Mouse (Mus musculus): ENCODE data around the gene Zg16. TPM values are rescaled to one million over a fixed set of nuclear protein-coding genes. Genes with fewer than 3 reads are reported as not detected.
"Not testable (repeated sequence)": the region's sequence is repeated elsewhere in the genome, so short reads cannot be mapped to it uniquely, and the experiment has no call there.

Zg16 gene
- not detected in 2 replicates for polyA plus RNA-seq (2016; fragmentation: Nextera tagmentation; extraction: Ambion mirVana)

DNA sequence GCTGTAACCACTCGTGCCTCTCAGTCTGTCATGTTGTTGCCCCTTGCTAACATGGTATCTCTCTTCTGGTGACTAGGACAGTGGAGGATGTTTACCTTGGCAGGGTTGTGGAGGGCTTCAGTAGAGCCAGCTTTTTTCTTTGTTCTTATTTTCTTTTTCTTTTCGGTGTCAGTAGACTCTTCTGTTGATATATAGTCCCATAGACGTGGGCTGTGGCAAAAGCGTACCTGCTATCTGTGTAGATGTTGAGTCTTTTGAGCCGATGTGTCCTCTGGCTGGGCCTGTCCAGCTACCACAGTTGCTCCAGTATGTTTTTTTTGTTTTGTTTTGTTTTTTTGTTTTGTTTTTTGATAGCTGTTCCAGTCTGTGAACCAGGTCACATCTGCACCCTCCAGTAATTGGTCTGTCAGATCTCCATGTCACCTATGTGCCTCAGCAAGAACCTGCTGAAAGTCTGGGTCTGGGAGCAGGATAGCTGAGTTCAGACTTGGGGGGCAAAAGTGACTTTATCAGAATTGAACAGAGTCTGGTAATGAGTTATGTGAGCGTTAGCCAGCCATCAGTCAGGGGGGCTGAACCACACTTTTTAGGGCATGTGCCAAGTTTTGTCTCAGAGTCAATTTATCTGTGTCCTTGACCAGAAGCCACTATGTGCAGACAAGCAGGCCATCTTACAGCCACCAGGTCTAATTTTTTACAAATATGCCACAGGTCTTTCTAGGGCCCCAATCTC lies at the start of gene Zg16:
Gene Zg16, minus strand, starts transcription at position 51 of the 733 bp plus-strand sequence.
- H3K9me3 ChIP-seq; H3K4me3 ChIP-seq; H3K27ac ChIP-seq; H3K27me3 ChIP-seq (ENCODE audit: poor library complexity, severe bottlenecking); DNase-seq (ENCODE audit: extremely low spot score, low spot score); H3K36me3 ChIP-seq (replicated peaks): not testable (repeated sequence)
- H3K4me1 ChIP-seq, result peaks cover 37% of the 10 kb centered on the region
- 91% methylated on average over 6 of the region's 6 CpGs for WGBS

GRCm38 (mm10) chr7:127136181-127137071 lies 49.3 kb upstream of the Zg16 start:
- Histone ChIP-seq H3K9me3 (no peaks in the 10 kb centered on the region), H3K27ac (no peak overlapping the region), H3K4me3 (no peak overlapping the region), H3K27me3 (ENCODE audit: poor library complexity, severe bottlenecking) (no peaks in the 10 kb centered on the region), H3K36me3 (replicated peaks) (no peaks in the 10 kb centered on the region), H3K4me1 (peaks cover 10% of the 10 kb centered on the region)
- WGBS, result 87% methylated on average over 22 of the region's 22 CpGs
- DNase-seq (ENCODE audit: extremely low spot score, low spot score), result no peak

DNA sequence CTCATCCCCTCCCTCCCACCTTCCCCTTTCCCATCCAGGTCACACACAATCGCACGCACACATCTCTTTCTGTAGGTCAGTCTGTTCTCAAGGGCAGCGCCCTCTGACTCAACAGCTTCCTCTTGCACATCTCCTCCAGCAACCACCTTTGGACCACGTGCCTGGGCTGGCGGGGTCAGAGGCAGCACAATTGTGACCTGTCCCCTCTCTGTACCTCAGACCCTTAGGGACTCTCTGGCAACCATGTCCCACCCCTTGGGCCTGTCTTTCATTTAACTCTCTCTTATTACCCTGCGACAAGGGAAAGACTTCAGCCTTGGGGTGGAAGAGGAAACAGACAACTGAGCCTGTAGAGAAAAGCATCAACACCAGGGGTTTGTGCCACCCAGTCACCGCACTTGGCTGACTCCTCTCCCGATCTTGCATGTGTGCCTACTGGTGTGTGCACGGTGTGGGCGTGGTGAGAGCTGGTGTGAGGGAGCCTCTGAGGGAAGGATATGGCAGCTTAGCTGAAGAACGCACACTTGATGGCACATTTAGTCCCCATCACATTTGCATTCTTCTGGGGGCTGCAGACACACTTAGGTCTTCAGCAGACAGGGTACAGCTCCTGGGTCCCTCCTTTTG lies 47.8 kb upstream of the Zg16 start:
- peaks cover 10% of the 10 kb centered on the region for H3K4me1 ChIP-seq
- H3K27ac ChIP-seq, result no peak overlapping the region
- 88% methylated on average over 11 of the region's 11 CpGs for WGBS
- no peaks in the 10 kb centered on the region for H3K27me3 ChIP-seq (ENCODE audit: poor library complexity, severe bottlenecking)
- no peaks in the 10 kb centered on the region for H3K36me3 ChIP-seq (replicated peaks)
- no peak overlapping the region for H3K4me3 ChIP-seq
- H3K9me3 ChIP-seq, result no peaks in the 10 kb centered on the region
- no peak for DNase-seq (ENCODE audit: extremely low spot score, low spot score)

DNA sequence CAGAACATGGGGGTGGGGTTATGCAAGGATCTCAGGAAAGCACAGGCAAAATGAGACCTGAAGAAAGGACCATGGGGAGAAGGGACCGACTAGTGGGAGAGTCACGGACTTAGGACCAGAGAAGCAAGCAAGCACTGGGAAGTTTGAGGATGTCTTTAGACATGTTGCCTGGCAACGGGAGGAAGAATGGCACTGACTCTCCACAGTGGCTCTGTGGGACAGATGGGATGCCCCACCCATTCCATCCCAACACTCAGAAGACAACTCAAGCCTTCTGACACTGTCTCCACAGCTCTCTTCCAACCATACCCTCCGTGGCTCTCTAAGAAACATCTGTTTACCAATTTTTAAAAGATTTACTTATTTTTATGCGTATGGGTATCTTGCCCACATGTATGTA lies 46.0 kb upstream of the Zg16 start:
- no peak overlapping the region for H3K27ac ChIP-seq
- no peaks in the 10 kb centered on the region for H3K36me3 ChIP-seq (replicated peaks)
- 65% methylated on average over 5 of the region's 5 CpGs for WGBS
- H3K4me1 ChIP-seq, result peaks cover 10% of the 10 kb centered on the region
- no peak for DNase-seq (ENCODE audit: extremely low spot score, low spot score)
- no peak overlapping the region for H3K4me3 ChIP-seq
- no peaks in the 10 kb centered on the region for H3K27me3 ChIP-seq (ENCODE audit: poor library complexity, severe bottlenecking)
- no peaks in the 10 kb centered on the region for H3K9me3 ChIP-seq

- Histone ChIP-seq H3K27ac (no peak overlapping the region), H3K4me3 (no peak overlapping the region), H3K27me3 (ENCODE audit: poor library complexity, severe bottlenecking) (no peaks in the 10 kb centered on the region), H3K9me3 (peaks cover under 1% of the 10 kb centered on the region), H3K36me3 (replicated peaks) (no peaks in the 10 kb centered on the region), H3K4me1 (peaks cover 6% of the 10 kb centered on the region)
- no peak for DNase-seq (ENCODE audit: extremely low spot score, low spot score)
- WGBS, result 21% methylated on average over 4 of the region's 4 CpGs
Measured at GRCm38 (mm10) chr7:127129638-127130037, 42.5 kb upstream of the Zg16 start.

GRCm38 (mm10) chr7:127121911-127122270 lies 34.8 kb upstream of the Zg16 start, which contains the start of gene Qprt:
Gene Qprt (minus strand): TSS chr7:127122226.
- no peak for DNase-seq (ENCODE audit: extremely low spot score, low spot score)

DNA sequence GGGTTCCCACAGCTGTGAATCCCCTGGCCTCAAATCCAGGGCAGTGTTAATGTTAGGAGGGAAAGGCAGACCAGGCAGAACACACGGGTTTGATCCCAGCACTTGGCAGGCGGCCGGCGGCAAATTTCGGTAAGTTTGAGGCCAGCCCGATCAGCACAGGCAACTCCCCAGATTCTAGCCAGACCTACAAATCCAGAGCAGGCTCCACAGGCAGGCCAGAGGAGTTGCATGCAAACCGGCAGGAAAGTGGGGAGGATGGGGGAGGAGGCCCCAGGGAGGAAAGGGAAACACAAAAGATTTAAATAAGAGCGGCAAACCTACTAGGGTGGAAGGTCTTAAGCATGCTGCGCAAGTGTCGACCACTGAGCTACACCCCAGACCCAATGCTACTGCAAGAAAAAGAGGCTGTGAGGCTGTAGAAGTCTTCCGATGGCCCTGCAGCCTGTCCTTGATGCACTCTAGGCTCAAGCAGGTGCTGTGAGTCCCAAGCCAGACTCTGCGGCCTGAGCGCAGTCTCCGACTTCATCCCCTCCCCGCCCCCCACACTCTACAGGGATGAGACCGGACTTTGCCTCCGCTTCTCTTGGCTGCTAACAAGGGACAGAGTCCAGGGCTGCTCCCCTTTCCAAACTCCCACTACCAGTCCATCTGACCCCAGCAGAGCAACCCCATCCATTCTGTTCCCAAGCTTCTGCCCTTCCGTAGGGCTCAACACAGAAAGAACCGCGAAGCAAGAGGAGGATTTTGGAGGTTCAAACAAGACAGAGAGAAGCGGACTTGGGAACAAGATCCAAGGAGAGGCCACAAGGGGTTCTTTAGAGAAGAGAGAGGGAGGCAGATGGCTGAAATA lies 34.2 kb upstream of the Zg16 start:
- H3K4me1 ChIP-seq, result peaks cover 48% of the 10 kb centered on the region
- DNase-seq (ENCODE audit: extremely low spot score, low spot score), result peak; percentile 33
- peak overlapping the region; percentile 78 for H3K27ac ChIP-seq
- H3K36me3 ChIP-seq (replicated peaks), result no peaks in the 10 kb centered on the region
- peak overlapping the region; percentile 42 for H3K4me3 ChIP-seq
- peaks cover 37% of the 10 kb centered on the region for H3K27me3 ChIP-seq (ENCODE audit: poor library complexity, severe bottlenecking)
- WGBS, result 6% methylated on average over 21 of the region's 21 CpGs
- peaks cover 6% of the 10 kb centered on the region for H3K9me3 ChIP-seq

More at GRCm38 (mm10) chr7:127121911-127122270, 34.8 kb upstream of the Zg16 start, which contains the start of gene Qprt:
- Histone ChIP-seq H3K4me3 (peak within 1 kb of the TSS; percentile 42), H3K27ac (peak within 1 kb of the TSS; percentile 78), H3K36me3 (replicated peaks) (no peaks in the 10 kb centered on the region), H3K9me3 (peaks cover 6% of the 10 kb centered on the region), H3K4me1 (peaks cover 44% of the 10 kb centered on the region), H3K27me3 (ENCODE audit: poor library complexity, severe bottlenecking) (peaks cover 37% of the 10 kb centered on the region)
- 6% methylated on average over 7 of the region's 7 CpGs for WGBS

DNA sequence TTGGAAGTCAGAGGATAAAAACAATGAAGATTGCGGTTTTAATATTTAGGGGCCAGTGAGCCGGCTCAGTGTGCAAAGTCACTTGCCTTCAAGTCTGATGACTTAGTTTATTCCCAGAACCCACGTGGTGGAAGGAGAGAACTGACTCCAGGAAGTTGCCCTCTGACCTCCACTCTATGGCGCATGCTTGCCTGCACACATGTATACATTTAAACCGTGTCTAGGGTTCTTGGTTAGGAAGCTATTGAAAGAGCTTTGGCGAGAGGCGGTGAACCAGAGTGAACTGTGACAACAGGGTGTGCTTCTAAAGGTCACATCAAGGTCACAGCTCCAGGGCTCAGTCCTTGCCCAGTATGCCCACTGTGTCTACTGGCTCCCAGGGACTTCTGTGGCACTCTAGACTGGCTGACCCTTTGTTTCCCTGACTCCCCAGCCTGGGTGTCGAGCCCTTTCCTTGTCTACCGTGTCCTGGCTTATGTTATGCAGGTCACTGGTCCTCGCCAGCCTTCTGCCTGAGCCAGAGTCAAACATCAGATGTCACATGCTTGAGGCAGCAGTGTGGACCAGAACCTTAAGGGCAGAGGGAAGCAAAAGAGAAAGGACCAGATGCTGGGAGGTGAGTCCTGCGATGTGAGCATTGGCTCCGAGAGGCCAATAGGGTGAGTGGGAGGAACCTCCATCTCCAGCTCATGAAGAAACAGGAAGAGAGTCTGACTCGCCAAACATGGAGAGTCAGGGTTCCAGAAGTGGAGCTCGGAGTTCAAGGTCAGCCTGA lies 31.7 kb upstream of the Zg16 start:
- WGBS, result 57% methylated on average over 14 of the region's 14 CpGs
- peaks cover 37% of the 10 kb centered on the region for H3K27me3 ChIP-seq (ENCODE audit: poor library complexity, severe bottlenecking)
- peak overlapping the region; percentile 54; the same call in 1 of the 2 replicates for H3K27ac ChIP-seq
- no peak overlapping the region for H3K4me3 ChIP-seq
- H3K9me3 ChIP-seq, result no peaks in the 10 kb centered on the region
- H3K4me1 ChIP-seq, result peaks cover 50% of the 10 kb centered on the region
- no peak for DNase-seq (ENCODE audit: extremely low spot score, low spot score)
- no peaks in the 10 kb centered on the region for H3K36me3 ChIP-seq (replicated peaks)

GRCm38 (mm10) chr7:127117948-127118347 lies 30.8 kb upstream of the Zg16 start:
- Histone ChIP-seq H3K9me3 (no peaks in the 10 kb centered on the region), H3K4me3 (no peak overlapping the region), H3K4me1 (peaks cover 56% of the 10 kb centered on the region), H3K27me3 (ENCODE audit: poor library complexity, severe bottlenecking) (peaks cover 33% of the 10 kb centered on the region), H3K36me3 (replicated peaks) (no peaks in the 10 kb centered on the region), H3K27ac (no peak overlapping the region)
- WGBS, result 56% methylated on average over 5 of the region's 5 CpGs
- no peak for DNase-seq (ENCODE audit: extremely low spot score, low spot score)

GRCm38 (mm10) chr7:127116331-127116935 lies 29.3 kb upstream of the Zg16 start:
- Histone ChIP-seq H3K27me3 (ENCODE audit: poor library complexity, severe bottlenecking) (peaks cover 19% of the 10 kb centered on the region), H3K36me3 (replicated peaks) (no peaks in the 10 kb centered on the region), H3K4me1 (peaks cover 46% of the 10 kb centered on the region), H3K27ac (no peak overlapping the region), H3K4me3 (no peak overlapping the region), H3K9me3 (no peaks in the 10 kb centered on the region)
- 67% methylated on average over 11 of the region's 11 CpGs for WGBS
- no peak for DNase-seq (ENCODE audit: extremely low spot score, low spot score)

- Histone ChIP-seq H3K27me3 (ENCODE audit: poor library complexity, severe bottlenecking) (peaks cover 4% of the 10 kb centered on the region), H3K9me3 (no peaks in the 10 kb centered on the region), H3K4me3 (no peak overlapping the region), H3K36me3 (replicated peaks) (no peaks in the 10 kb centered on the region), H3K27ac (no peak overlapping the region), H3K4me1 (peaks cover 38% of the 10 kb centered on the region)
- DNase-seq (ENCODE audit: extremely low spot score, low spot score), result no peak
- WGBS, result 88% methylated on average over 11 of the region's 11 CpGs
Measured at GRCm38 (mm10) chr7:127114920-127115319, 27.8 kb upstream of the Zg16 start.
